Mouse (Mus musculus): ENCODE data around the gene Vat1. TPM values are rescaled to one million over a fixed set of nuclear protein-coding genes. Genes with fewer than 3 reads are reported as not detected.
A peak's percentile ranks its signal among the peaks of the same experiment; 100 is the strongest.
"Not testable (repeated sequence)": the region's sequence is repeated elsewhere in the genome, so short reads cannot be mapped to it uniquely, and the experiment has no call there.

Vat1 gene
- total RNA-seq (2021): 10 to 100 TPM; 11.5 to 12.3 TPM
- long read RNA-seq, experiment 1, partial matches to known transcripts: 0 of 4 reads
- long read RNA-seq, experiment 1, other reads (novel, unspliced or antisense): 4 of 4 reads
- long read RNA-seq, experiment 2, partial matches to known transcripts: 0 of 2 reads
- long read RNA-seq, experiment 2, other reads (novel, unspliced or antisense): 2 of 2 reads

DNA sequence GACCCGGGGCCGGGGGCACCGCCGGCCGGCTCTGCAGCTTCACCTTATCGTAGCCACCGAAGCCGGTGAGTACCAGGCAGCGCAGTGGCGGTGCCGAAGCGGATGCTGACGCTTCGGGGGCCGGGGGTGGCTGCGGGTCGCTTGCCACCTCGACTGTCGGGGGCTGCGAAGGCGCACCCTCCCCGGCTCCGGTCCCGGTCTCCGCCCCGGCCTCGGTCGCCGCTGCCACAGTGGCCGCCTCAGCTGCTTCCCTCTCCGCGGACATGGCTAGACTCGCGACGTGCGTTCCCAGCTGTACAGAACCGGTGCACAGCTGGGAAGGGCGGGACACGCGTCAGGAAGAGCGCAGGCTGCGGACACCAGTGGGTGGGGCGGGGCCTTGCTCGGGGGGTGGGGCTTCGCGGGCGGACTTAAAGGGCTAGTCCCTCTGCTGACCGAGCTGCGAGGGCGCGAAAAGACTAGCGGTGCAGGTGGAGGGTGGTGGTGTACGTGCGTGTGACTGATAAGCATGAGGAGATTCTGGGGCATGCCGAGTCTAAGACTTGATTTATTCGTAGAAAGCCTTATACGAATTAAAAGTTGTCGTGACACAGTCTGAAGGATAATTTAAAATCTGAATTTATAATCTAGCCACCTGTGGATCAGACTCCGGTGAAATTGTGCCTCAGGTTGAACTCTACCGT, at the start of gene Vat1:
TSS of gene Vat1 (minus strand) at position 362 of the 683 bp plus-strand sequence.
- peak; percentile 65 to 66 for DNase-seq
- intact Hi-C loops (cut with DNase I): no loop called here

DNA sequence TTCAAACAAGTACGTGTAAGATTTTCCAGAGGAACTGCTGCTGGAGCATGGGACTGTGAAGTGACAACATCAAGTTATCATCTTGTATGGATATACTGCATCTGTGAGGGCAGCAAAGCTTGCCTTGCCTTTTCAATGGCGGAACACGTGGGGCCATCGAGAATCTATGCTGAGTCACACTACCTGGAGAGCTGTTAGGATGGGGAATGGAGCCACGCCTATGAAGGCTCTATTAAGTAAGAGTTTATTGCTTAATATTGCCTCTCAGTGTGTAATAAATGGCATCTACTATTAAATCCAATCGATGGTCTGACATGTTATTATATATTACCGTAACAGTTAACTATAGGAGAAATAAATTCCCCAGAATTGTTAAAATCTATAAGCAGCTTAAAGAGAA, 41.1 kb upstream of the Vat1 start:
- intact Hi-C loops (cut with DNase I): no loop called here

GRCm38 (mm10) chr11:101506269-101506780, 40.3 kb upstream of the Vat1 start:
- intact Hi-C loops (cut with DNase I): no loop called here
- no peak for DNase-seq

More for the DNA sequence above, 41.1 kb upstream of the Vat1 start:
- DNase-seq: no peak

- intact Hi-C loops (cut with DNase I): no loop called here
- no peak for DNase-seq
Observed at GRCm38 (mm10) chr11:101486126-101486525, 20.1 kb upstream of the Vat1 start.

GRCm38 (mm10) chr11:101485509-101486028, 19.5 kb upstream of the Vat1 start:
- intact Hi-C loops (cut with DNase I): no loop called here
- DNase-seq: no peak

DNA sequence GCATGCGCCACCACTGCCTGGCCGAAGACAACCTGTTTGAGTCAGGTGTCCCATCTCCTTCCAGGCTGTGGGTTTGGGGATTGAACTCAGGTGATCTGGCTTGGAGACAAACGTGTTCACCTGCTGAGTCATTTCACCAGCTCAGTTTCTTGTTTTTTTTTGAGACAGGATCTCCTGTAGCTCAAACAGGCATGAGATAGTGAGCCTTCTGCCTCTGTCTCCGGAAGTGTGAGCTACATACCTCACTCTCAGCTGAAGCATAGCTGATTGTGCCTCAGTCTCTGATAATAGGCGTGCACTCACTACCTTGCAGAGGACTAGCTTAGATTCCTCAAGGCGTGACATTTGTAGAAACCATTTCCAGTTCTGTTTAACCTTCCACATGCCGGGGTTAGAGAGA, 18.8 kb upstream of the Vat1 start:
- DNase-seq: no peak
- intact Hi-C loops (cut with DNase I): no loop called here

DNA sequence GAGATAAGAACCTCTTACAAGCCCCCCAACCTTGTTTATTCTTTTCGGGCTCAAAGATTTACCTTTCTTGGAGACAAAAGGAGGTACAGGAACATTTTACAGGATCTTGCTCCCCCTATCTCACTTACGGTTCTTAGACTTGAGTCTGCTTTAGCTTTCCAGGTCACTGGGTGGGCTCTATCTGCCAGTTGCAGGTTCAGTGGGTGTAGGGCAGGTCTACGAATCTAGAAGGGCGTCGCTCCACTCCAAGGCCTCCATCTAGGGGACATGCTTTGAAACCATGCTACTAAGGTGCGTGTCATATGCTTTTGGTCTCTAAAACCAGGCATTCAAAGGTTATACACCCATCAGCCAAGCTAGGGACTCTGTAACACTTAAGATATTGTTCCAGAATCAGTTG, 18.2 kb upstream of the Vat1 start:
- no peak for DNase-seq
- intact Hi-C loops (cut with DNase I): no loop called here

DNA sequence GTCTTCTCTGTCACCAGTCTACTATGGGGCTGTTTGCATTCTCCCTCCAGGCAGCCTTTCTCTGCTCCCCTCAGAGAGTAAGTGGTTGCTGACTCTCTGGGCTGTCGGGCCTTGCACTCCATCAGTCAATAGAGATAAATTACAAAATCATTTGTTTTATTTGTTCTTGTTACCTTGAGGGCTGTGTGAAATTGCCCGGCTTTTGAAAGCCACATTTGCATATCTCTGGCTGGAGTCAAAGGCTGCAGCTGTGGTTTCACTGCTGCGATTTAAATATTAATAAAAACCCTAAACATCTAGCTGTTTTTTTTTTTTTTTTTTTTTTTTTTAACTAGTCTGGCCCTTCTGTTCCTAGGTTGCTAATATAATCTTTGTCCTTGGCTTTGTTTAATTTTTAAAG, 17.8 kb upstream of the Vat1 start:
- DNase-seq: no peak

GRCm38 (mm10) chr11:101480912-101481311, 14.9 kb upstream of the Vat1 start:
- no peak for DNase-seq
- intact Hi-C loops (cut with DNase I): no loop called here

More for the DNA sequence above, 17.8 kb upstream of the Vat1 start:
- intact Hi-C loops (cut with DNase I): no loop called here

- no peak for DNase-seq
- intact Hi-C loops (cut with DNase I): no loop called here
Observed at GRCm38 (mm10) chr11:101479171-101479635, 13.2 kb upstream of the Vat1 start.

- intact Hi-C loops (cut with DNase I): no loop called here
Observed at GRCm38 (mm10) chr11:101477552-101478211, 11.7 kb upstream of the Vat1 start.

GRCm38 (mm10) chr11:101477194-101477551, 11.1 kb upstream of the Vat1 start:
- intact Hi-C loops (cut with DNase I): no loop called here
- no peak for DNase-seq

More at GRCm38 (mm10) chr11:101477552-101478211, 11.7 kb upstream of the Vat1 start:
- DNase-seq: no peak

DNA sequence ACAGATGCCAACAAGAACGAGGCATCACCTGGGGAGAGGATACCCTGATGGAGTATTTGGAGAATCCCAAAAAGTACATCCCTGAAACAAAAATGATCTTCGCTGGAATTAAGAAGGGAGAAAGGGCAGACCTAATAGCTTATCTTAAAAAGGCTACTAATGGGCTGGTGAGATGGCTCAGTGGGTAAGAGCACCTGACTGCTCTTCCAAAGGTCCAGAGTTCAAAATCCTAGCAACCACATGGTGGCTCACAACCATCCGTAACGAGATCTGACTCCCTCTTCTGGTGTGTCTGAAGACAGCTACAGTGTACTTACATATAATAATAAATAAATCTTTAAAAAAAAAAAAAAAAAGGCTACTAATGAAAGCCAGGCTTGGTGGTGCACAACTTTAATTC, 10.3 kb upstream of the Vat1 start:
- DNase-seq; intact Hi-C loops (cut with DNase I): not testable (repeated sequence)

- intact Hi-C loops (cut with DNase I): loop anchor here (5.0 kb wide), 1 partner anchor 73 kb away; no protein-coding TSS in a partner anchor
- DNase-seq: no peak
Observed at GRCm38 (mm10) chr11:101474298-101474697, 8.3 kb upstream of the Vat1 start.

DNA sequence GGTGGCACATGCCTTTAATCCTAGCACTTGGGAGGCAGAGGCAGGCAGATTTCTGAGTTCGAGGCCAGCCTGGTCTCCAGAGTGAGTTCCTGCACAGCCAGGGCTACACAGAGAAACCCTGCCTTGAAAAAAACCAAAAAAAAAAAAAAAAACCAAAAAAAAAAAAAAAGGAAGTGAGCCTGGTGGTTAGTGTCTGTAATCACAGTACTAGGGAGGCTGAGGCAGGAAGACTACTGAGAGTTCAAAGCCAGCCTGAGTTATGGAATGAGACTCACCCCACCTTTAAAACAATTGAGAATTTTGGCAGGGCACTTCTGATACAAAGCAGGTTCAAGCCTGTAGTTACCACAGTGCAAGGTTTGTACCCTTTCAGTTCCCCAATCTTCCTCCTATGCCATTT, 7.7 kb upstream of the Vat1 start:
- DNase-seq: not testable (repeated sequence)
- intact Hi-C loops (cut with DNase I): loop anchor here (5.0 kb wide), 1 partner anchor 74 kb away; no protein-coding TSS in a partner anchor

- no peak for DNase-seq
- intact Hi-C loops (cut with DNase I): loop anchor here (5.0 kb wide), 1 partner anchor 75 kb away; no protein-coding TSS in a partner anchor
Observed at GRCm38 (mm10) chr11:101472336-101472735, 6.3 kb upstream of the Vat1 start.

DNA sequence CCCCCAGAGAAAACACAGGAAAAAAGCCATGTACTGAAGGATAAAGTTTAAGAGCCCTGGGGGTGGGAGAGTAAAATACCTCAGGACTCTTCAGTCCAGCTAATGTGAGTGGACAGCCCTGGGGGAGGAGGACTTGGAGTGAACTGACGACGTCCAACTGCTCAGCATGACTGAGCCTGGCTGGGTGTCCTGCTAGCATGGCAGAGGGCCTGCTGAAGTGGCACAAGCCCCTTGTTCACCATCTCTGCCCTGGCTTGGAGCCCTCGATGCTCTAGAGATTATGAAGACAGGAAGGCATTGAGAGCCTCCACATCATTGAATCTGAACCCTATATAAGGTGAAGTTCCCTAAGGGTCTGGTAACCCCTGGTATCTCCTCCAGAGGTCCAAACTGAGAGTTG, 5.9 kb upstream of the Vat1 start:
- DNase-seq: no peak
- intact Hi-C loops (cut with DNase I): loop anchor here (5.0 kb wide), 1 partner anchor 75 kb away; no protein-coding TSS in a partner anchor

DNA sequence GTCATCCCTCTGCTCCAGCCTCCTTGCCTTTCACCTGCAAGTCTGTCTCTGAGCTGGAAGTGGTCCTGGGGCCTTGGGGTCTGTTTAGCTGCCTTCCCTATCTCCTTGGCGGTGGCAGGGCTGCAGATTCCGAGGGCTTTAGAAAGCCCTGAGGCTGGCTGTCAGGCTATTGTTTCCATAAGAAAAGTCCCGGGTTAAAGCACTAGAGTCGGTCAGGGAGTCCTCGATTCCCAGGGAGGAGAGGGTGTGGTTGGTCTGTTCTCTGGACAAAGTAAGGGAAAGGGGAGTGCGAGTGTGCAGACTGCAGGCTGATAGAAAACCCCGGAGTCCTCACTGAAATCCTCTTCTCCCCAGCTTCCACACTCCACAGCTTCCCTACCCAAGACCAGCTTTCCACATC, 4.2 kb upstream of the Vat1 start:
- intact Hi-C loops (cut with DNase I): loop anchor here (5.0 kb wide), 1 partner anchor 77 kb away; no protein-coding TSS in a partner anchor
- no peak for DNase-seq

GRCm38 (mm10) chr11:101469155-101469554, 3.1 kb upstream of the Vat1 start:
- intact Hi-C loops (cut with DNase I): no loop called here
- DNase-seq: no peak

GRCm38 (mm10) chr11:101468731-101469130, 2.7 kb upstream of the Vat1 start:
- intact Hi-C loops (cut with DNase I): no loop called here
- DNase-seq: no peak

GRCm38 (mm10) chr11:101468263-101468688, 2.2 kb upstream of the Vat1 start:
- intact Hi-C loops (cut with DNase I): no loop called here

More at GRCm38 (mm10) chr11:101468263-101468688, 2.2 kb upstream of the Vat1 start:
- peak in 1 of 2 experiments; percentile 13 for DNase-seq

Data from gastrocnemius, postnatal 36 days (tissue).